Mouse (Mus musculus): Measurements from ENCODE around the gene 1810046K07Rik. TPM values are rescaled to one million over a fixed set of nuclear protein-coding genes. Genes with fewer than 3 reads are reported as not detected.

The 1810046K07Rik gene
- polyA plus RNA-seq, 1 experiment: not detected

- H3K4me1 ChIP-seq (ENCODE audit: control insufficient read depth, insufficient read depth, low read length): peaks cover 3% of the 10 kb centered on the region
- H3K4me3 ChIP-seq (ENCODE audit: low read depth, low read length): no peak overlapping the region
- TF ChIP-seq POLR2A (IDR thresholded peaks at IDR 0.05; ENCODE audit: insufficient read depth, low read length): no peak
- no peak for TF ChIP-seq CTCF (IDR thresholded peaks at IDR 0.05; ENCODE audit: low read depth, low read length)
- TF ChIP-seq EP300 (IDR thresholded peaks at IDR 0.05; ENCODE audit: insufficient read depth, low read depth, low read length): no peak
- no peaks in the 10 kb centered on the region for H3K9me3 ChIP-seq (replicated peaks; ENCODE audit: control insufficient read depth, insufficient read depth, low read length, poor library complexity, severe bottlenecking)
- no peak overlapping the region for H3K9ac ChIP-seq (ENCODE audit: low read depth, poor library complexity, severe bottlenecking)
- no peak overlapping the region for H3K27ac ChIP-seq (ENCODE audit: insufficient read depth, low read length)
- no peaks in the 10 kb centered on the region; the same call in 1 of the 2 replicates for H3K27me3 ChIP-seq (ENCODE audit: control insufficient read depth, insufficient read depth, low read length, poor library complexity, severe bottlenecking)
- H3K36me3 ChIP-seq (ENCODE audit: control insufficient read depth, insufficient read depth, low read length, poor library complexity, severe bottlenecking): no peaks in the 10 kb centered on the region
Measured at GRCm38 (mm10) chr9:51258426-51258825, 70.3 kb downstream of the 1810046K07Rik start.

DNA sequence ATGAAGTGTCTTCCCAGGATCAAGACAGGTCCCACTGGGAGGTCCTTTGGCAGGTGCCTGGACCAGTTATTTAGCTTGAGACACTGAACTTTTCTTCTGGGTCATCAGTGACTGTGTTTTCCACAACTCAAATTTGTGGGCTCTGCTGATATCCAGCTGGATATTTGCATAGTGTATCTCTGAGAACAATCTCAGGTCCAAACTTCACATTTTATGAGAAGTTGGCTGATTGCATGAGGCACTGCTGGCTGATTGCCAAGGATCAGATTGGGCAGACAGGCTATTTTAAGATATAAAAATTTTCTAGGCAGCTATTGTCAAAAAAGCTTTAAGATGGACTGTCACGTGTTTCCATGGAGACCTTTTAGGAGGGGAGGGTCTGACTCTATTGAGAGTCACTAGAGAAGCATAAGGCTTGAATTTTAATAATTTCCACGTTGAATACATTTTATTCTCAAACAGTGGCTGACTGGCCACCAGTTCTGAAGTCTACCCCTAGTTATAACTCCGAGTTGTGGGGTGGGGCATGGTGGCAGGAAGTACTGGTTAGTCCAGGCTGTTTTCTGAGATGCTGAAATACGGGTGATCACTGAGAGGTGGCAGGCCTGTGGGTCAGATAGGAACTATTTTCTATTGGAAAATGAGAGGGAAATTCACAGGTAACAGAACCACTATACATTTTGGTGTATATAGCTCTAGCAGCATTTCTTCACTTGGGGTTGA lies 71.8 kb downstream of the 1810046K07Rik start:
- TF ChIP-seq CTCF (IDR thresholded peaks at IDR 0.05; ENCODE audit: low read depth, low read length): no peak
- no peak for TF ChIP-seq POLR2A (IDR thresholded peaks at IDR 0.05; ENCODE audit: insufficient read depth, low read length)
- TF ChIP-seq EP300 (IDR thresholded peaks at IDR 0.05; ENCODE audit: insufficient read depth, low read depth, low read length): no peak
- Histone ChIP-seq H3K27ac (ENCODE audit: insufficient read depth, low read length) (no peak overlapping the region), H3K4me1 (ENCODE audit: control insufficient read depth, insufficient read depth, low read length) (peaks cover 4% of the 10 kb centered on the region), H3K4me3 (ENCODE audit: low read depth, low read length) (no peak overlapping the region), H3K9ac (ENCODE audit: low read depth, poor library complexity, severe bottlenecking) (no peak overlapping the region), H3K36me3 (ENCODE audit: control insufficient read depth, insufficient read depth, low read length, poor library complexity, severe bottlenecking) (no peaks in the 10 kb centered on the region), H3K27me3 (ENCODE audit: control insufficient read depth, insufficient read depth, low read length, poor library complexity, severe bottlenecking) (no peaks in the 10 kb centered on the region; the same call in 1 of the 2 replicates), H3K9me3 (replicated peaks; ENCODE audit: control insufficient read depth, insufficient read depth, low read length, poor library complexity, severe bottlenecking) (no peaks in the 10 kb centered on the region)

Other genes with a start within 250 kb of the 1810046K07Rik start
- not detected in 2 replicates for gene 4833427G06Rik, start 226.8 kb downstream of the 1810046K07Rik start, polyA plus RNA-seq (2011; ENCODE audit: insufficient read depth, insufficient read length, low read depth, missing spikeins)
- gene Gm32742, start 163.4 kb downstream of the 1810046K07Rik start, polyA plus RNA-seq (2011; ENCODE audit: insufficient read depth, insufficient read length, low read depth, missing spikeins): not detected in 2 replicates
- not detected in 2 replicates for gene Pou2af1, start 115.2 kb downstream of the 1810046K07Rik start, polyA plus RNA-seq (2011; ENCODE audit: insufficient read depth, insufficient read length, low read depth, missing spikeins)
- gene Colca2, start 50.3 kb downstream of the 1810046K07Rik start, polyA plus RNA-seq (2011; ENCODE audit: insufficient read depth, insufficient read length, low read depth, missing spikeins): 0.48 and 0.53 TPM in 2 replicates

Data from ES-Bruce4 (cell line).